Mouse (Mus musculus) cerebellum, postnatal 14 days (tissue): Measurements from ENCODE around the gene Col20a1.

ENCODE experiments used
- DNase-seq, 2 experiments: peaks; one replicate each; pipeline ENCODE4 v3.0.0; 2021; ENCODE audit warnings: mixed read lengths in 2 of 2

Col20a1 gene

DNA sequence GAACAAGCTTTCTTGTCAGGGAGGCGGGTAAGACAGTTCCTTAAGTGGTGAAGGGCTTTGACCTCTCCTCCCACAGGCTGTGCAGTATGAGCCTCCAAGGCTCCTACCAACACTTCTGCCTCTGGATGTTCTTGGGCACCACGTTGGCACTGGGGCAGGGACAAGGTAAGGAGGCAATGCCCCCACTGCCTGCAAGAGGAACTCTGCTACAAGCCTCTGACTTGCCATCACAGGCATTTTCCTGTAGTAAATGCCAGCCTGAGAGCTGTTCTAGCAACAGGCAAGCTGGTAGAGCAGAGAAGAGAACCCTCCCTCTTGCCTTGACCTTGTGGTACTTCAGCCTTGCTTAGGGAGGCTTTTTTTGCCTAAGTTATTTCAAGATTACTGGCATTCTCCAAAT lies at the start of gene Col20a1:
Gene Col20a1, plus strand, starts transcription at position 87 of the 400 bp plus-strand sequence.
- DNase-seq, result no peak

DNA sequence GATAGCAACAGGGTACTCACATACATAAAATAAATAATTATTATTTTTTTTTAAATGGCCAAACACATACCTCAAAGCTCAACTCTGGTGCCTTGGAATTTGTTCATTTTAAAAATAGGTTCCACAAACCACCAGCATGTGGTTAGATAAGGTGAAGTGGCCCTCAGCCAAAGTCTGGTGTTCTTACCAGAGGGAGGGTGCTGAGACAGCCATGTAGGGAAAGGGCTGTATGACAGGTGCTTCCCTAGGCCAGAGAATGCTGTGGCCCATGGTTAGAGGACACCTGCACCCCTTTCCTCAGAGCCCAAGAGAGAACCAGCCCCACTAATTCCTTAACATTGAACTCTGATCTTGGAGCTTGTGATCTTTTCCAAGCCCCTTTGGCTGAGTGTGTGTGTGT lies 46.1 kb upstream of the Col20a1 start:
- no peak for DNase-seq

- DNase-seq, result no peak
These were observed 44.5 kb upstream of the Col20a1 start for GRCm38 (mm10) chr2:180941869-180942268.

GRCm38 (mm10) chr2:180949947-180950346 lies 36.4 kb upstream of the Col20a1 start:
- no peak for DNase-seq

DNA sequence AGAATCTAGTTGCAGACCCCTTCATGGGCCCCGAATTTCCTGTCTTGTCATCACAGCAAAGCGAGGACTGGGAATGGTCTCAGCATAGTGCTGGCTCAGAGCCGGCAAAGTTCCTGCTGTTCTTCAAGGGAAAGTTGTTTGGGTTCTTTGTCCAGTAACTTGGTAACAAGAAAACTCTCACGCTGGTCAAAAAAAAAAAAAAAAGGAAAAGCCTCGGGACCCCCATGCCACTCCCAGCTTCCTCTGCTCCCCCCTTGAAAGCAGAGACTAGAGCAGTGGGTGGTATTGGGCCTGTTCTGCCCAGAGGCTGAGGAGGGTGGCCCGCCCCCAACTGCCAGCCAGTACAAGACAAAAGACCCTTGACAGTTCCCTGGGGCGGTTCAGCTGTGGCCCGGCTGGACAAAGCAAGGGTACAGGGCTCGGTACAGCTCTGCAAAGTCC lies 33.6 kb upstream of the Col20a1 start:
- peak in 1 of 2 experiments; percentile 28 for DNase-seq

- DNase-seq, result no peak
These were observed 32.7 kb upstream of the Col20a1 start for GRCm38 (mm10) chr2:180953638-180954037.

GRCm38 (mm10) chr2:180954061-180955047 lies 32.0 kb upstream of the Col20a1 start, which contains the start of gene Nkain4:
Nkain4 (minus strand) TSS chr2:180954699.
- DNase-seq, result peak; percentile 66 to 75

DNA sequence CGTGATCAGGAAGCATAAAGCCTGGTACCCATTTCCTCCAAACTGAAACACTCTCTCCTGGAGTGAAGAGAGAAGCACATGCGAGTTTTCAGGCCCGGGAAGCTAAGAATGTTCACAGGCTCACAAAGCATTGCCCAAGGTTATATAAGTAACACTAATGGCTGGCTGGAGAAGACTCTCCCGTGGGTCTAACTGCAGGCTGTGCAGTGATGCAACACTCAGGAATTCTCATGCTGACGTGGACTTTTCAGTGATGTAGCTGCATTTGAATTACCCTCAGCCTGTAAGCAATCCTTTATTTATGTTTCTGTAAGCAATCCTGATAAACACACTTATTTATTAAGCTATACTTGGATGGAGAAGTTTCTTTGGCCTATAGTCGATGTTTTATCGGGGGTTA lies 26.7 kb upstream of the Col20a1 start:
- DNase-seq, result no peak

- DNase-seq, result no peak
These were observed 26.1 kb upstream of the Col20a1 start for GRCm38 (mm10) chr2:180960187-180960586.

GRCm38 (mm10) chr2:180962616-180963308 lies 23.6 kb upstream of the Col20a1 start:
- no peak for DNase-seq

DNA sequence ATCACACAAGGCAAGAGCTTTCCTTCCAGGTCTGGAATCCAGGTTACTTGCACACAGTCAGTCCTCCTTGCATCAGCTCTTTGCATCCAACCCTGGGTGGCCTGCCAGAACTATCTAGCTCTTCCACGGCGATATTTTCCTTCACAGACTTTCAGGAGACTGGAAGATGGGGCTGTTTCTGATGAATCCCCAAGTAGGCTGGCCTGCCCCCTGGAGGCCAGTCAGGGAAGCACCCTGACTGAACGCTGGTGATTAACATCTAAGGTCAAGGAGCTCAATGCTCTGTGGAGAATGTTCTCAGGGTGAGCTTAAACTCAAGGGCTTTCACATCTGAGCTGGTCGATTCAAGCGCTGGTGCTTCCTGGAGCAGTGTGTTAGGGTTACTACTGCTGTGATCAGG lies 22.4 kb upstream of the Col20a1 start:
- peak; percentile 88 to 91 for DNase-seq

GRCm38 (mm10) chr2:180966092-180966882 lies 20.0 kb upstream of the Col20a1 start:
- DNase-seq, result peak; percentile 62 to 66

DNA sequence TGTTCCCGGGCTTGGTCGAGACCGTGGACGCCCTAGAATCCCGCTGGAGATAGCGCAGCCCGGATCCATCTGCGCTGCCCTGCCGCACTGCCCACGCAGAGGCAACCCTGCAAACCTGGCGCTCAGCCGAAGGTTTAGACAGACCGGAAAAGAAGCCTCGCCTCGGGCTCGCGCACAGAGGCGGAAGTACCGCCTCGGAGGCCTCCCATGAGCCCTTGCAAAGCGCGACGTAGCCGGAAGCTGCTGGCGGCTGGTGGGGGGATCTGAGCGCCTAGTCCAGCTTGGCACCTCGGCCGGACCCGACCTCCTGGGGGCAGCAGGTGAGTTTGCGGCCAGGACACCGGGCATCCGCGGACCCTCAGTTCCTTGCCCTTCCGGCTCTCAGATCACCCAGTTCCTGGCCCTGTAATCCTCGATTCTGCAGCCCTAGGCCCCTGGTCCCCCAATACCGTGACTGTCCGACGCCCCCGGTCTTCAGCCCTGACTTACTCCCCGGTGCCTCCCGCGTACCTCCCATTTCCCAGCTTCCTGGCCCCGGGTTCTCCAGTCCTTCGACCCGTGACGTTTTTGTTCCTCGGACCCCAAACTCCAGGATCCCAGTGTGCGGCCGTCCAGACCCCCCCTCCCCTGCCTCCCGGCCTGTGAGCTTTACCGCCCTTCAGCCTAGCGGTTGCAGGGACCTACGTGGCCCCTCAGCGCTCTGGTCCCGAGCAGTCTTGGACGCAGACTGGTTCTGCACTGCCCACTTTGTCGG lies 19.1 kb upstream of the Col20a1 start, which contains the start of gene Arfgap1:
Gene Arfgap1, plus strand, starts transcription at position 216 of the 754 bp plus-strand sequence.
- peak; percentile 97 to 98 for DNase-seq

GRCm38 (mm10) chr2:180981133-180981532 lies 5.2 kb upstream of the Col20a1 start:
- no peak for DNase-seq

GRCm38 (mm10) chr2:180985635-180986034 lies 700 bp upstream of the Col20a1 start:
- DNase-seq, result no peak

DNA sequence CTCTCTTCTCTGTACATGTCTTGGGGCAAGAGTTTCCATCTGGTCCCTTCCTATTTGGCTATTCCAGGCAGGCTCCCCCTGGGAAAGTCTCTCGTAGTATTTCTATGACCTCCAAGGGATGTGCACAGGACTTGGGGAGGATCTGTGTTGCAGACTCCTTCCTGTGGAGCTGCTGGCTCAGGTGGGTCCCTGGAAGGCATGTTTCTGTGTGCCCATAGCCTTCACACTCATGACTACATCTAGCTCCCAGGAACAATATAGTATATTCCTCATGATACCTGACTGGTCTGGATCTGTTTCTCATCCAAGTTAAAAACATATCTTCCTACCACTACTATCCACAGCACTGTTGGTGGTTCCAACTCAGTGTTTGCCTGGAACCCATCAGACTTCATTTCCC lies 666 bp downstream of the Col20a1 start:
- DNase-seq, result no peak

- DNase-seq, result no peak
These were observed 1.2 kb downstream of the Col20a1 start for GRCm38 (mm10) chr2:180987432-180988030.

GRCm38 (mm10) chr2:180988347-180988913 lies 2.1 kb downstream of the Col20a1 start:
- no peak for DNase-seq

DNA sequence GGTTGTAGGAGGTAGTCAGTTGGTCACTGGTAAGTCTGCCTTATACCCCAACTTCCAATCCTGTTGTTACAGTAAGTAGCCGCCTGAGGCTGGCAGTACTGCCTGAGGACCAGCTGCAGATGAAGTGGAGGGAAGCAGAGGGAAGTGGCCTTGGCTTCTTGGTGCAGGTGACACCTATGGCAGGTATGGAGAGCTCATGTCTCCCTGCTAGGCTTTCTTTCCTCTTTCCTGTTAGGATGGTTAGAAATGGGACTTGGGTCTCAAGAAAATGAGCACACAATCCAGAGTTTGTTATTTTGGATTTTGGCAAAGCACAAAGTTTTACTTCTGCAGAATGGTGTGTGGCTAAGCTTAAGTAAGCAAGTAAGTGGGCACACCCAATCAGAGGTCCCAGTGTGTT lies 2.6 kb downstream of the Col20a1 start:
- no peak for DNase-seq

GRCm38 (mm10) chr2:180990347-180990746 lies 4.0 kb downstream of the Col20a1 start:
- DNase-seq, result no peak

DNA sequence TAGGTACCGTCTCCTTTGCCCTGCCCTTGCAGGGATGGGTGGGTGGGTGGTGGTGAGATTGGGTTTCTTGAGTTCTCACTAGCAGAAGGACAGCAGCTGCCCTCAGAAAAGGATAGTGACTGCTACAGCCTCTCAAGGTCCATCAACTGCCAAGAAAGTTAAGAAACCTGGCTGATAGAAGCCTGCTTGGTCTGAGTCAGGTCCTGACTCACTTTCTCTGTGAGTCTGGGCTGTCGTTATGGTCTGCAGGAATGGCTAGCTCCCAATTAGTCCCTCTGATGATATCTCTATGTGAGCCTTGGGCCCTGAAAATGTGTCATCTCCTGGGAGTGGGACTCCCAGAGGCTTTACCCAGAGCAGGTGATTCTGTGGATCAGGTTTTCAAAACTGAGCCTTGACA lies 8.0 kb downstream of the Col20a1 start:
- no peak for DNase-seq
